Mouse (Mus musculus): ENCODE data around the gene Garnl3.
A peak's percentile ranks its signal among the peaks of the same experiment; 100 is the strongest.
"Not testable (repeated sequence)": the region's sequence is repeated elsewhere in the genome, so short reads cannot be mapped to it uniquely, and the experiment has no call there.

Gene Garnl3

DNA sequence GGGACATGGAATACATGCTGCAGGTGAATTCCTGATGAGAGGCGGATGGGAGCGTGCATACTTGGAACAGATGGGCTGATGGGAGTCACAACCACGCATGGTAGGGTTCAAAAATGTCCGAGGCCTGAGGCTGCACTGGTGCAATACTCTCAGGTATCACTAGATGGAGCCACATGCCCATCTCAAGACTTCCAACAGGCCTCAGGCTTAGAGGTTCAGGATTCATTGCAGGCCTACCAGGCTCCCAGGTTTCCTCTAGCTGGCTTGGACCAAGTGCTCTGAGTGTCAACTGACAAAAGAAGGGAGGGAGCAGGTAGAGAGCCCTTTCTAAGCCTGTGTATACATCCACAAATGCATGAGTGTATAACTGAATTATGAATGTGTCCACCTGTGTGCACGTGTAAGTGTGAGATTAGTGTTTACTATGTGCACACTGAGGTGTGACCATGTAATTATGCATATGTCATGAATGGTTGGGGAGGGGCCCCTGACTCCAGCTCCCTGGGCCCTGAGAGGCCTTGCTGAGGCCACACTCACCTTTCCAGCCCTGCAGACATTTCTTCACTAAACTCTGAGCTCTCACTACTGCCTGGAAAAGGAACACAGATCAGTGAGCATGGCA lies 23.4 kb upstream of the Garnl3 start:
- peak; percentile 69 for DNase-seq (ENCODE audit: low spot score)

DNA sequence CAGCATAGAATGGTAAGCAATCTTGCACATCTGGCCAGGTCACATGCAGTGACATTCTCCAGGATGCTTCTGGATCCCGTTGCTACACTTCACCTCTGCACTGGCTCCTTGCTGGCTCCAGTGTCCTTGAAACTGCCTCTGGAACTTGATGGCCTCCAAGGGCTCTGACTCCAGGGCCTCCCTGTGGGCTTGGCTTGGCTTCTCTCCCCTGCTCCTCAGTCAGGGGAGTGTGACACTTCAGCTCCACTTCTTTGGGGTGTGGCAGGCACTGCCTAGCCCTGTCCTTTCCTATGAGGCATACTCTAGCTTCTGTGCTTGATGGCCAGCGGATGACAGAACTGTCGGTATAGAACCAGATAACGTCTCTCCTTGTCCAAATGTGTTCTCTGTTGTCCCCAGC lies 15.5 kb upstream of the Garnl3 start:
- no peak for DNase-seq (ENCODE audit: low spot score)

DNA sequence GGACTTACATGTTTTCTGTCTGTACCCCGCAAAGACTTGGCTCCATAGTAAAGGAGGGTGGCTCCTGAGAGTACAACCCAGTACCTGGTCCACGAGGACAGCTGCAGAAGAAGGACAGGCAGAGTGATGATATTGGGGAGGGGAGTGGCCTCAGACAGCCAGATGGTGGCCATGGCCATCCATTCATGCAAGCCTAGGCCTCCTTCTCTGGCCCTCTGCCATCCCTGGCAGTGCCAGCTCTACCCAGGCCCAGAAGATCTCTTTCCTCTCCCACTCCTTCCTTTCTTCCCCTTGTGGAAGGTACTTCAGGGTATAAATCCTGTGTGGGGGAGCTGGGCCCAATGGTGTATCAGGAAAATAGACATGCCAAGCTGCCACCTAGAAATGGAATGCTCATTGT lies 11.8 kb upstream of the Garnl3 start:
- DNase-seq (ENCODE audit: low spot score): no peak

DNA sequence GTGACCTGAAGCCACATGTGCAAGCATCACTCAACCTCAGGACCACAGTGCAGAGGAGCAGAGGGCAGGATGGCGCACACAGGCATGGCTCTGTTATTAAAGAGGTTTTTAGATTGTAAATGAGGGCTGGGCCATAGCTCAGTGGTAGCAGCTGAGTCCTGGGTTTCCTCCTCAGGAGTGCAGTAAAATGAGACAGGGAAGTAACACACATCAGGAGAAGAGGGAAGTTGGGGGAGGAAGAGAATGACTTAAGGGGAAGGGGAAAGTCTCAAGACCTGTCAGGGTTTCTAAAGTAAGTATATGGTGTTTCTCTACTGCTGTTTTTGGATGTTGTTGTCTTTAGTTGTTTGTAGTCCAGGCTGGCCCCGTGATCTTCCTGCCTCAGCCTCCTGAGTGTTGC lies 7.0 kb upstream of the Garnl3 start:
- no peak for DNase-seq (ENCODE audit: low spot score)

DNA sequence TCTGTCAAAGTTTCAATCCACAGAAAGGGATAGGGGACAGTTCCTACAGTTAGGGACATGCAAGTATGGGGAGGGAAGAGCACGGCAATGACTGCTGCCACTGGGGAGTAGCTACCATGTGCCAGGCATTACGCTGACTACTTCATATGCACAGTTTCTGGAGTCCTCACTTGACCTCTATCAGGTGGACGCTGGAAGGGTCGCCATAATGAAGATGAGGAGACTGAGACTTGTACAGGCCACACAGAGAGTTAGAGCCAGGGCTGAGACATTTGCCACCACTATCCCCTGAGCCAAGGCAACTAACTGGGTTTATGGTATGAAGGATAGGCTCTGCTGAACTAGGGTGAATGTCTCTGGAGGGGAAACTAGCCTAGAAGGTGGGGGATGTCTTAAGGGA lies 6.3 kb upstream of the Garnl3 start:
- no peak for DNase-seq (ENCODE audit: low spot score)

DNA sequence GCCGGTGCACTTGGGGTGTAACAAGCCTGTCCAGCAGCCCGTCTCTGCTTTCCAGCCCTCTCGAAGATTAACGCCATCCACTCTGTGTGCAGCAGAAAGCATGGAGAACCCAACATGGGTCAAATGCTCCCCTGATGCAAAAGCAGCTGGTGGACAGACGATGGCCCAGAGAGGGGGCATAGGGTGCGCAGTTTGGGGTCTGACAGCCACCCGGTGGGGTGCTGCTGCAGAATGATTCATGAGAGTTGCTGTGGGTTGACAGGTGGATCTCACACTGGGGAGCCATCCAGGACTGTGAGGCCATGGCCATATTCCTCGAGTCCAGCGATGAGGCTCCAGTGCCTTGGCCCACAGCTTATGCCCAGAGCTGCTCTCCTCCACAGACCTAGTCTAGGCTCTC lies 5.8 kb upstream of the Garnl3 start:
- no peak for DNase-seq (ENCODE audit: low spot score)

DNA sequence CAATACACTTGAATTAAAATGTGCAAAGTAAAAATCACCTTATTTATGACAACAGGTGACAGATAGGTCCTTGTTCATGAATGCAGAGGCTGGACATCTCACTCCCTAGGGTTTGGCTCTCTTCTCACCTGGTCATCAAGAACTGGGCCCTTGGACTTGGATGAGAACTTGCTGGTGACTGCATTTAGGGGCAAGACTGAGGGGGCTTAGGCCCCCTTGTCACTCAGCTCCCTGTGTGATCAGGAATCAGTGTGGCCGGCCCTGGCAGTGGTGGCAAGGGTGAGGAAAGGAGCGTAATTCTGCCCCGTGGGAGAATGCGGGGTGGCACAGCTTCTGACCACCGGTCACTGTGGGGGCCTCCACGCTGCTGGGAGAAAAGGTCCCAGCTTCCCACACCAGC lies 4.9 kb upstream of the Garnl3 start:
- no peak for DNase-seq (ENCODE audit: low spot score)

DNA sequence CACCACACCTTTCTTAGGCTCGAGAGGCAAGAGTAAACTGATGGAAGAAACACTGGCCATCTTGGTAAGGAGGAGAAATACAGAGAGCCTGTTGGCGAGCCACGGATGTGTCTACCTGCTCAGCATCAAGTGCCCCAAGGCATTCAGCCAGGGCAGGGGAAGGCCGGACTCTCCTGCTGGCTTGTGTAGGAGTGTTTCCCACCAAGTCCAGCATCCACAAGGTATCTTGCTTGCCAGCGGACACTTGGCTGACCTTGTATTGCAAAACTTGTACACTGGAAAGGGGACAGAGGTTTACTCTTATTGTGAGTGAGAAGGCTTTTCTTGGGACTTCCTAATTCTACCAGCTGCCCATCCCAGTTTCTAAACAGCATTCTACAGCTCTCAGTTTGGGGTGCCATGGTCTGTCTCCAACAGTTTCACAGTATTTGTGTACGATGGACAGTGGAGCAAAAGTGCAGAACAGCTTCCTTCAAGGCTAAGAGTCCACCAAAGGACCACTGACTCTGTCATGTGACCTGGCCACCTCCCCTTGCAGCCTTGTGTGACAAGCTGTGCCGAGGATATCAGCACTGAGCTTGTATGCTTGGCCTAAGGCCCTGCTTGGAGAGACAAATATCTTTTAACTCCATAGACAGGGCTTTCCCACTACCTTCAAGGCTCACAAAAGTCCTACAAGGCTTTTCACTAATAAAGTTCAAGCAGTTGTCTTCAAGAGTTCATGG lies 3.5 kb upstream of the Garnl3 start:
- no peak for DNase-seq (ENCODE audit: low spot score)

DNA sequence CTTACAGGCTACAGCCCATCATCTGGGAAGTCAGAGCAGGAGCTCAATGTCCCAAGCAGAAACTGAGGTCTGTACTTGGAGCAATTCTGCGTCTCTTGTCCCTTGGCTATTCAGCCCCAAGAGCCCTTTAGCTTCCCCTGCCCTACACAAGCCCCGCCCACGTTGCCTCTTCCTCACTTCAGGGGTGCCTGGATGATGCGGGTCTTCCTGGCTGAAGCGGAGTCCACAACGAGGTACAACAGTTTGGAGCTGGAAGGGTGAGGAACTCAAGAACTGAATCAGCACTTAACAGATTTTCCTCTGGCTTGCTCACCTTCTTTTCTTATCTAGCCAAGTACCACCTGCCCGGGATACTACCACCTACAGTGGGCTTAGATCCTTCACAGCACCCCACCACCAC lies 852 bp upstream of the Garnl3 start:
- DNase-seq (ENCODE audit: low spot score): no peak

DNA sequence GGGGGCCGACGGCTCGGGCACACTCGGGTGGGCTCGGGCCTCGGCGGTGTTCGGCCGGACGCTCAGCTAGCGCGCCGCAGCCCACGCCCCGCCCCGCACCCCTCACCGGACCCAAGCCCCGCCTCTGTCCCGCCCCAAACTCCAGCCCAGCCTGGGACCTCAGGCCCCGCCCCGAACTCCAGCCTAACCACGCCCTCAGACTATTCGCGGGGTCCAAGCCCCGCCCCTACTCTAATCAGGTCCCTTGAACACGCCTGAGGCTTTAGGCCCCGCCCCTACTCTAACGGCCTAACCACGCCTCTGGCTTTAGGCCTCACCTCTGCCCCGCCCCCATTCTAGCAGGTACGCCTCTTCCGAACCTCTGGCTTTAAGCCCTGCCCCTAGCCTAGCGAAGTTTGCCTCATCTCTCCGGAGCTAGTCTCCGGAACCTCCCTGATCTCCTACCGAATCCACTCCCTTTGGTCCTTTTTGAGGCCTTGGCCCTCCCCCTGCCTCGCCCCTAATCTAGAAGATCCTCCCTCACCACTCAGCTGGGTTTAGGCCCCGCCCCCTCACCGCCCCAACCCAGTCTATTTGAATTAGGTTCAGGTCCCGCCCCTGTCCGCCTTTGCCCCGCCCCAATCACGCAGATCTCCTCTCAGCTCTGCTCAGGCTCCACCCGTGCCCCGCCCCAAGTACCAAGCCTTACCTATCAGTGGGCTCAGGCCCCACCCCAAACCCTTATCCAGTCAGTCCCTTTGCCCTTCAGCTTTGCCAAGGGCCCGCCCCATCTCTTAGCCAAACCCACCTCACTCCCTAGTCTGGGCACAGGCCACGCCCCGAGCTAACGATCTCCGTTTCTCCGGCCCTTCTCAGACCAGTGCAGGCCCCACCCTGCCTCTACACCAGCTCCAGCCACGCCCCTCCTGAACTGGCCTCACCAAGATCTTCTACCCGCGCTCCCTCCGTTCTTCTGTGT lies 649 bp downstream of the Garnl3 start:
- DNase-seq (ENCODE audit: low spot score): peak; percentile 95

DNA sequence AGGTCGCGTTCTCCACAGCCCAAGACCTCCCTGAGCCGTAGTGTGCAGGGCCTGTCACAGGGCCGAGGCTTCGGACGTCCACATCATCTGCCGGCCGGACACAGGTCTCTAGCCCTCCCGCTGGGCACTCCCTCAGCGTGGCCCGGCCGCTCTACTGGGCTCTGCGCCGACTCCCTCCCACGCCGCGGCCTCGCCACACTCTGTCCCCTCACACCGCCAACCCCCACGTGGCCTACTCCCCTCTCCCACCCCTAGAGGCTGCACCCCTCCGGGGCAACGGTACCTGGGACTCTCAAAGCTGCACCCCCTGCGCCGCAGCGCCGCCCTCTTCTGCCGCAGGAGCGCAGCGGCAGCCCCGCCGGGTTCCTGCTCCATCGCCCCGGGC lies 1.3 kb downstream of the Garnl3 start:
- DNase-seq (ENCODE audit: low spot score): no peak

DNA sequence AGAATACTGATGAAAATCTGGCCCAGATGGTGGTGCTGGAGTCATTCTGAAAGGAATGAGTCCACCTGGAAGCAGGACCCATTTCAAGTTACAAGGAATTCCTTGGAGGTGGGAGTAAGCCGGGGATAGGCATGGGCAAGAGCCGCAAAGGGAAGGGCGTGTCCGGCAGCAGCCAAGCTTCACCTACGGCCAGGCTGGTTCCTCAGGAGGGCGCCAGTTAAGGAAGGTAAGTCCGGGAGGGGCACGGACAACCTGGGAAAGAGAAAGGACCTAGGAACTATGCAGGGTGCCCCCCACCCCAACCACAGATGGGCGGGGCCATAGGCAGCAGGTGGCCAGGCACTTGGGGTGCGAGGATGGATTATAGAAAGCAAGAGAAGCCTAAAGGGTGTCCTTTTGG lies 1.8 kb downstream of the Garnl3 start:
- peak; percentile 12 for DNase-seq (ENCODE audit: low spot score)

DNA sequence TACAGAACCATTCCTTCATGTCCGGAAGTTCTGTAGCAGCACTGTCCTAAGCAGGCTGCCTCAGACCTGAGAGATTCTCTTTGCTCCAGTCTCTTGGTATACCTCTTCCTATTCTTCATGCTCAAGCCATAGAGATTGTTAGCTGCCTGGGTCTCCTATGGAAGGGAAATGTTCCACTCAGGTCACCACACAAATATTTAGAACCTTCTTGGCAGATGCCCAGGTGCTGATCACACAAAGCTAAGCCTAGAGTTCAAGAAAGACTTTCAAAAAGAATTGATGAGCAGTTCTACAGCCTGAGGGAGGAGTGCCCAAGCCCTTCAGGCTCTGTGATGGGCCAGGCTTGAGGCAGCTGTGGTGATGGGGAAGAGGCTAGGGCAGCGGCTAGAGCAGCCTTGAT lies 2.4 kb downstream of the Garnl3 start:
- no peak for DNase-seq (ENCODE audit: low spot score)

DNA sequence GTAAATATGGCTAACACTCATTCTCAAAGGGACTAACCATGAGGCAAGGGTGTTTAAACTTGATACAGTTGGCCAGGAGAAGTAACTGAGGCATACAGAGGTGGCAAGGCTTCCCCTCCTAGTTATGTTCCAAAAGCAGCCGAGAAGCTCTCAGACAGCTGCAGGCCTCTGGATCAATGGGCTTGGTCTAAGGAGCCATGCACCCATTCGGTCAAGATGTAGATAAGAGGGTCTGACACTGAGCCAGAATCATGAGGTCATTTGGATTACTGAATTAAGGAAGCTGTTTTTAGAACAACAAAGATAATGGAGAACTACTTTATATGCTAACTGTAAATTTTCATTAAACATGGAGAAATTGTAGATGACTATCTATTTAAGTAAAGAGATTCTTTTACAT lies 4.2 kb downstream of the Garnl3 start:
- DNase-seq (ENCODE audit: low spot score): no peak

DNA sequence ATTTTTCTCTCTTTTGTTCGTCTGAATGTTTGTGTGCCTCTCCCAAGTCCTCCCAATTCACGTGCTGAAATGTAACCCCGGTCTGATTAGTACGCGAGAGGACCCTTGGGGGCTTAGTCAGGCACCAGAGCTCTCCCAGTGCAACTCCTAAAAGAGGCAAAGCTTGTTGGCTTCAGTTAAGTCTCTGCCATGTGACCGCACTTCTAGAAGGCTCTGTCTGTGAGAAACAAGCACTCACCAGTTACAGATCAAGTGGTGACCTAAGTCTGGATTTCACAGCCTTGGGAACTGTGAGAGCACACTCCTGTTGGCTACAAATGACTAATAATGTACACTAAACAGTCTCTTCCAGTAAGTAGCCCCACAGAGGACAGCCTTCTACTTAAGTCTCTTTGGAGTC lies 8.6 kb downstream of the Garnl3 start:
- DNase-seq (ENCODE audit: low spot score): no peak

DNA sequence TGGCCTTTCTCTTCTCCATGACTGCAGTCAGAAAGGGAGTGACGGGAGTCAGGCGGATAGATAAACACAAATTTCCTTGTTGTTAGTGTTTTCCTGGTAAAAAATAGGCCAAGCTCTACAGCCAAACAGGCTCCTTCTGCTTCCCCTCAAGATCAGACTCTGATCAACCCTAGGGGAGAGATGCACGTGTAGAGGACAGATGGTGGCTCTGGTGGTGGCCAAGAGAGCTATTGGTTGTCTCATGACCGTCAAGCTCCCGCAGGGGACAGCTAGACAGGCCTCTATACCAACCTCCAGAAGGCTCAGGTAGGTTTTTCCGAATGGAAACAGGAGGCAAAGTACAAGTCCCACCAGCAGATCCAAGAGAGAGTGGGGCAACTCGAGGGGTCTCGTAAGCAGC lies 30.9 kb downstream of the Garnl3 start:
- DNase-seq (ENCODE audit: low spot score): no peak

DNA sequence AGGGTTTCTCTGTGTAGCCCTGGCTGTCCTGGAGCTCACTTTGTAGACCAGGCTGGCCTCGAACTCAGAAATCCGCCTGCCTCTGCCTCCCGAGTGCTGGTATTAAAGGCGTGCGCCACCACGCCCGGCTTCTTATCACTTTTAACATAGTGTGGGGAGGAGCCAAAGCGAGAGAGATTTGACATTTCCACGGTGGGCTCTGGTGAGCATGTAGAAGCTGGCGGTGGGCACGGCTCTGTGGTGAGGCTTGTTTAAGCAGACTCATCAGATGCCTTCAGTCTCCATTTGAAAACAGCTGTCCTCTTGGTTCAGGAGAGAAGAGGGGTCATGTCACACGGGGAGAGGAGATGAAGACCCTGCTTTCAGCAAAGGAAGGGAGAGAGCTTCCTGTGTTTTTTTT lies 34.1 kb downstream of the Garnl3 start:
- not testable (repeated sequence) for DNase-seq (ENCODE audit: low spot score)

DNA sequence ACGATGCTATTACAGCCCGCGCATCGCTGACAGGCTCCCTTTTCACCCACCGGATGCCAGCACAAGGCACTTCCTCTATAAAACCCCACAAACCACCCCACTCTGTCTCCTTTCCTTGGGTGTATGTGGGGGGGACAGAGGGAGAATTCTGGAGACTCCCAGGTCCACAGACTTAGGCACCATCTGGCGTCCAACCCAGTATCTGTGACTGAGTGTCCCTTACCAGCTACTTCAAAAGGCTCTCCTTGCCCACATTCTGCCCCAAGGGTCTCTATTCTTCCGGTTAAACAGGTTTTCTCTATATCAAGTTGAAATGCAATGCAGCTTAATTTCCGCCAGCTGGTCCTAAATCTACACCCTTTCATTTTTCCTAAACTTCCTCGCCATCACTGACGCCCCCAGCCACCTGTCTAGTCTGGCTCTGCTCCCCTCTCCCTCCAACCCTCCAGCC lies 36.2 kb downstream of the Garnl3 start:
- DNase-seq (ENCODE audit: low spot score): no peak

DNA sequence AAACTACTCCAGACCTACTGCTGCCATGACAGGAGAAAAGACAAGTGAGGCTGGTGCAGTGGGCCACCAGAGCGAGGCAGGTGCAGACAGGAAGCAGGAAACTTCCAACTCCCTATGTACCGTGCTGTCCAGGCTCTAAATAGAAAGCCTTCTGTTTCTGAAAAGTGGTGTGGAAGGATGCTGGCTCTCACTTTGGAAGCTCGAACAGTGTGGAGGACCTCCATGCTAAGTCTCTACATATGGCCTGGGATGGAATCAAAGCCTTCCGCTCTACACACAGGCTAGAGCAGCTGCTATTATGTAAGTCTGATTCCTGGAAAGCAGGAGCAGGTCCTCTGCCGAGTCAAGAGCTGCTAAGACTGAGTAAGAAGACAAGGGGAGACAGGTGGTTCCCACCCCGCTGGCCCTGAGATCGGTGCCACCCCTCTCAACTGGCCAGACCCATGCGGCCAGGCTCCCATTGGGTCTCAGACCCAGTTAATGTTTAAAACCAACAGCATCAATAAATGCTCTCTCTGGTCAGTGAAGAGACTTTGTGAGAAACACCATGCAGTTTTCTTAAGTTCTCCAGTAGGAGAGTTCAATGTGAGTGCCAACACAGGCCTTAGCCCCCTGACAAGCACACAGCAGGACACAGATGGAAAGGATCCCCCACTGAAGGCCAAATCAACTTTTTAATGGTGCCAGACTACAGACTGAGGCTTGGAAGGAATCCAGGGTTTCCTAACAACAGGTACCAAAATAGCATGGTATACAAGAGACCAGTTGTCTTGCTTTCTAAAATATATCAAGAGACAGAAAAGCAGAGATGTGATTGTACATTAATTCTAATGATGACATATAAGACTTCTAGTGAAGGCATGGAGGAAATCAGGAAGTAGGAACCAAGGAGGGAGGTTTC lies 40.6 kb downstream of the Garnl3 start:
- no peak for DNase-seq (ENCODE audit: low spot score)

DNA sequence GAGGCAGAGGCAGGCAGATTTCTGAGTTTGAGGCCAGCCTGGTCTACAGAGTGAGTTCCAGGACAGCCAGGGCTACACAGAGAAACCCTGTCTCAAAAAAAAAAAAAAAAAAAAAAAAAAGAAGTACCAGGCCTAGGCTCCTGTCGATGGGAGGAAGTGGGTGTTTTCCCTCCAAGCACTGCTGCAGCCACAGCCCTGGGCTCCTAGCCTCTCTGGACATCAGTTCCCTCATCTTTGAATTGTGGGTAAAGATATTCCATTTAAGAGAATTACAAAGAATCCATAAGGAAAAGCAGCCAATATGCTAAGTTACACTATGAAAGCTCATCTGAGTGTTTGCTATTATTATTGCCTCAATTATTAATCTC lies 41.4 kb downstream of the Garnl3 start:
- not testable (repeated sequence) for DNase-seq (ENCODE audit: low spot score)

DNA sequence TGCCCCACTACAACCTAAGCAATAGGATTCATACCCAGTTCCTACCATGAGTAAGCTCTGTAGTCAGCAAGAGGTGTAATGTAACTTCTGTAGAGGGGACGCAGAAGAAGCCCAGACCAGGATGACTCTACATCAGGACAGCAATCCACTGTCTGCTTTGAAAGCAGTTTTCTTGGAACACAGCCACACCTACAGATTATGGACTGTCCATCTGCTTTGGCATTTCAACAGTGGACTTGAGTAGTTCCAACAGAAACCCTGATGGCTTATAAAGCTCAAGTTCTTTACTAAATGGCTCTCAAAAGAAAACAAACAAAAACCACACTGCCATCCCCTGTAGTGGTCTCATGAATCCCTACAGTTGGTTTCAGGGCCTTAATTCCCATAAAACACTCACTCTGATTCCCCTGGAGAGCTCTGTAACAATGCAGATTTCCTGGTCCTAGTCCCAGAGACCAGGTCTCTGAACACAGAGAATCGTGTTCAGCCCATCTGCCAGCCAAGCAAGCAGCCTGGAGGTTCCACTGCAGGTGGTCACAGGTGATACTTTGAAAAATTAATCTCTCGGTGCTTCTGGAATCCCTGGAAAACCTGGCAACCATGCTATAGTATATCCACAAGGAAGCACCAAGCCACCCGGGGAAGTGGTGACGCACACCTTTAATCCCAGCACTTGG lies 42.0 kb downstream of the Garnl3 start:
- no peak for DNase-seq (ENCODE audit: low spot score)

Measured in urinary bladder, postnatal 25 days (tissue).